Mouse (Mus musculus) brain, embryonic 14.5 days (tissue): Measurements from ENCODE around the gene Selenom. TPM values are rescaled to one million over a fixed set of nuclear protein-coding genes. Genes with fewer than 3 reads are reported as not detected.

Source experiments
- DNase-seq: peaks from one replicate; pipeline ENCODE4 v3.0.0-alpha.2; 2011; ENCODE audit warnings: low read depth
- CTCF ChIP-seq: fragments of 200-500 bp; IDR thresholded peaks from 2 replicates; pipeline ENCODE4 v1.5.1; 2012; ENCODE audit warnings: inconsistent platforms, mild to moderate bottlenecking, moderate library complexity, borderline replicate concordance; ENCODE audit not compliant: insufficient read depth, insufficient read length; ENCODE audit errors: extremely low read depth
- POLR2A ChIP-seq: fragments of 200-500 bp; IDR thresholded peaks from 2 replicates; pipeline ENCODE4 v1.6.1; 2012; ENCODE audit warnings: mild to moderate bottlenecking, inconsistent platforms, borderline replicate concordance; ENCODE audit not compliant: poor library complexity, insufficient read depth, insufficient read length, severe bottlenecking; ENCODE audit errors: extremely low read depth
- polyA plus RNA-seq: library from polyadenylated mRNA; depleted of rRNA; stranded (reverse); fragments of >200 nt; gene quantifications from 2 replicates; pipeline ENCODE4 v1.2.3, GENCODE M21; 2012

Selenom gene
- polyA plus RNA-seq, 1 experiment: 65.9 TPM

GRCm38 (mm10) chr11:3495496-3495895 lies 19.0 kb upstream of the Selenom start:
- TF ChIP-seq POLR2A (no peak), CTCF (no peak)
- no peak for DNase-seq

GRCm38 (mm10) chr11:3496756-3497155 lies 17.7 kb upstream of the Selenom start:
- no peak for TF ChIP-seq POLR2A
- TF ChIP-seq CTCF: no peak
- no peak for DNase-seq

GRCm38 (mm10) chr11:3497296-3497695 lies 17.2 kb upstream of the Selenom start:
- DNase-seq: no peak
- TF ChIP-seq POLR2A (no peak), CTCF (no peak)

GRCm38 (mm10) chr11:3502057-3502456 lies 12.4 kb upstream of the Selenom start:
- TF ChIP-seq POLR2A (no peak), CTCF (no peak)
- no peak for DNase-seq

- TF ChIP-seq POLR2A (no peak), CTCF (no peak)
- DNase-seq: no peak
Observed at GRCm38 (mm10) chr11:3502459-3503072, 11.9 kb upstream of the Selenom start.

- TF ChIP-seq POLR2A: no peak
- no peak for TF ChIP-seq CTCF
- DNase-seq: no peak
Observed at GRCm38 (mm10) chr11:3503755-3504693, 10.5 kb upstream of the Selenom start.

- DNase-seq: no peak
- TF ChIP-seq POLR2A (no peak), CTCF (no peak)
Observed at GRCm38 (mm10) chr11:3508226-3508625, 6.3 kb upstream of the Selenom start.

- no peak for TF ChIP-seq POLR2A
- TF ChIP-seq CTCF: no peak
- DNase-seq: no peak
Observed at GRCm38 (mm10) chr11:3509181-3510085, 5.1 kb upstream of the Selenom start.

GRCm38 (mm10) chr11:3510321-3510720 lies 4.2 kb upstream of the Selenom start:
- no peak for TF ChIP-seq CTCF
- no peak for TF ChIP-seq POLR2A
- no peak for DNase-seq

GRCm38 (mm10) chr11:3513291-3513690 lies 1.2 kb upstream of the Selenom start:
- no peak for TF ChIP-seq CTCF
- no peak for TF ChIP-seq POLR2A
- no peak for DNase-seq

GRCm38 (mm10) chr11:3515216-3515615 lies 732 bp downstream of the Selenom start:
- DNase-seq: no peak
- TF ChIP-seq POLR2A (no peak), CTCF (no peak)
